Mouse (Mus musculus) intestine, embryonic 14.5 days (tissue): ENCODE results near the gene Npsr1. TPM values are rescaled to one million over a fixed set of nuclear protein-coding genes. Genes with fewer than 3 reads are reported as not detected.

Experiments
- ATAC-seq: fragments of 200-750 bp; cut with Nextera tagmentation; replicated peaks from 2 replicates; pipeline ENCODE4 v1.8.0; 2017; ENCODE audit warnings: low read depth, moderate number of reproducible peaks, moderate TSS enrichment, moderate library complexity; ENCODE audit not compliant: low FRiP score, low TSS enrichment
- DNase-seq: peaks from one replicate; pipeline ENCODE4 v3.0.0-alpha.2; 2018; ENCODE audit warnings: low spot score
- H3K27ac ChIP-seq: fragments of 300-500 bp; sonication (generic); 2 replicates; pipeline ENCODE4 v1.5.1; 2014; ENCODE audit warnings: low read depth, mild to moderate bottlenecking, control low read depth
- H3K27me3 ChIP-seq: fragments of 300-500 bp; sonication (generic); replicated peaks from 2 replicates; pipeline ENCODE4 v1.6.1; 2014; ENCODE audit warnings: low read length, control low read depth; ENCODE audit not compliant: control insufficient read depth, insufficient read depth
- H3K36me3 ChIP-seq: fragments of 300-500 bp; sonication (generic); 2 replicates; pipeline ENCODE4 v1.6.1; 2014; ENCODE audit warnings: low read length, control low read depth; ENCODE audit not compliant: control insufficient read depth, insufficient read depth
- H3K4me1 ChIP-seq: fragments of 300-500 bp; sonication (generic); replicated peaks from 2 replicates; pipeline ENCODE4 v1.6.1; 2014; ENCODE audit warnings: low read length, control low read depth, mixed read lengths; ENCODE audit not compliant: control insufficient read depth, insufficient read depth
- H3K4me2 ChIP-seq: fragments of 300-500 bp; sonication (generic); 2 replicates; pipeline ENCODE4 v1.6.1; 2014; ENCODE audit warnings: low read length
- H3K4me3 ChIP-seq: fragments of 300-500 bp; sonication (generic); 2 replicates; pipeline ENCODE4 v1.5.1; 2014; ENCODE audit warnings: low read depth, low read length, control low read depth, mixed read lengths
- H3K9ac ChIP-seq: fragments of 300-500 bp; sonication (generic); 2 replicates; pipeline ENCODE4 v1.6.1; 2014; ENCODE audit warnings: mild to moderate bottlenecking, low read length
- H3K9me3 ChIP-seq: fragments of 300-500 bp; sonication (generic); 2 replicates; pipeline ENCODE4 v1.6.1; 2016; ENCODE audit warnings: low read length, control low read depth; ENCODE audit not compliant: control insufficient read depth
- WGBS: fragments of 180-500 bp; shearing (Covaris S2); extraction: QIAGEN DNeasy Blood & Tissue Kit; methylation state at CpG from one replicate; pipeline ENCODE4 v1.1.7; 2014; 5-methylcytosine and 5-hydroxymethylcytosine counted together
- polyA plus RNA-seq: library from polyadenylated mRNA; unstranded; fragments of >200 nt; fragmentation: Nextera tagmentation; extraction: Ambion mirVana; gene quantifications from 2 replicates; pipeline ENCODE4 v1.2.1, GENCODE M21; 2014

Npsr1 gene
- polyA plus RNA-seq, 1 experiment from 2014 or later = not detected

- H3K27me3 ChIP-seq = no peaks in the 10 kb centered on the region
- no peak overlapping the region for H3K4me2 ChIP-seq
- no peak overlapping the region for H3K9ac ChIP-seq
- 79% methylated on average over 6 of the region's 6 CpGs for WGBS
- DNase-seq (no peak), ATAC-seq (no peak)
- no peak overlapping the region for H3K27ac ChIP-seq
- no peak overlapping the region for H3K4me3 ChIP-seq
- no peaks in the 10 kb centered on the region for H3K9me3 ChIP-seq
- H3K4me1 ChIP-seq = no peaks in the 10 kb centered on the region
- no peaks in the 10 kb centered on the region for H3K36me3 ChIP-seq
Measured at GRCm38 (mm10) chr9:24302906-24303305, 205.1 kb downstream of the Npsr1 start.

GRCm38 (mm10) chr9:24306990-24307389 lies 209.2 kb downstream of the Npsr1 start:
- 62% methylated on average over 5 of the region's 5 CpGs for WGBS
- Histone ChIP-seq H3K9ac (no peak overlapping the region), H3K4me1 (no peaks in the 10 kb centered on the region), H3K4me2 (no peak overlapping the region), H3K27ac (no peak overlapping the region), H3K36me3 (no peaks in the 10 kb centered on the region), H3K9me3 (no peaks in the 10 kb centered on the region), H3K27me3 (no peaks in the 10 kb centered on the region), H3K4me3 (no peak overlapping the region)
- DNase-seq = no peak
- no peak for ATAC-seq

GRCm38 (mm10) chr9:24307400-24307799 lies 209.6 kb downstream of the Npsr1 start:
- Histone ChIP-seq H3K4me3 (no peak overlapping the region), H3K4me2 (no peak overlapping the region), H3K9ac (no peak overlapping the region), H3K27ac (no peak overlapping the region), H3K4me1 (no peaks in the 10 kb centered on the region), H3K36me3 (no peaks in the 10 kb centered on the region), H3K9me3 (no peaks in the 10 kb centered on the region), H3K27me3 (no peaks in the 10 kb centered on the region)
- 69% methylated on average over 3 of the region's 3 CpGs for WGBS
- DNase-seq (no peak), ATAC-seq (no peak)

- no peak overlapping the region for H3K27ac ChIP-seq
- H3K9ac ChIP-seq = no peak overlapping the region
- no peak for DNase-seq
- no peak overlapping the region for H3K4me2 ChIP-seq
- H3K36me3 ChIP-seq = no peaks in the 10 kb centered on the region
- no peak overlapping the region for H3K4me3 ChIP-seq
- no peak for ATAC-seq
- H3K4me1 ChIP-seq = no peaks in the 10 kb centered on the region
- 86% methylated on average over 2 of the region's 2 CpGs for WGBS
- no peaks in the 10 kb centered on the region for H3K27me3 ChIP-seq
- H3K9me3 ChIP-seq = no peaks in the 10 kb centered on the region
Measured at GRCm38 (mm10) chr9:24315835-24316234, 218.0 kb downstream of the Npsr1 start.

GRCm38 (mm10) chr9:24331661-24332060 lies 233.9 kb downstream of the Npsr1 start:
- Histone ChIP-seq H3K9ac (no peak overlapping the region), H3K36me3 (no peaks in the 10 kb centered on the region), H3K27ac (no peak overlapping the region), H3K4me2 (no peak overlapping the region), H3K27me3 (no peaks in the 10 kb centered on the region), H3K4me1 (no peaks in the 10 kb centered on the region), H3K4me3 (no peak overlapping the region), H3K9me3 (no peaks in the 10 kb centered on the region)
- DNase-seq = no peak
- WGBS = 76% methylated on average over 2 of the region's 2 CpGs
- no peak for ATAC-seq

- H3K4me3 ChIP-seq = no peak overlapping the region
- 60% methylated on average over 3 of the region's 3 CpGs for WGBS
Measured at GRCm38 (mm10) chr9:24341321-24341720, 243.5 kb downstream of the Npsr1 start.

GRCm38 (mm10) chr9:24347011-24347410 lies 249.2 kb downstream of the Npsr1 start:
- no peaks in the 10 kb centered on the region for H3K9me3 ChIP-seq
- no peak for DNase-seq
- H3K4me2 ChIP-seq = no peak overlapping the region
- no peaks in the 10 kb centered on the region for H3K4me1 ChIP-seq
- no peaks in the 10 kb centered on the region for H3K27me3 ChIP-seq
- no peak overlapping the region for H3K4me3 ChIP-seq
- H3K36me3 ChIP-seq = no peaks in the 10 kb centered on the region
- 17% methylated on average over 1 of the region's 1 CpGs for WGBS
- H3K27ac ChIP-seq = no peak overlapping the region
- no peak for ATAC-seq
- H3K9ac ChIP-seq = no peak overlapping the region

More at GRCm38 (mm10) chr9:24341321-24341720, 243.5 kb downstream of the Npsr1 start:
- Histone ChIP-seq H3K4me2 (no peak overlapping the region), H3K27me3 (no peaks in the 10 kb centered on the region), H3K4me1 (no peaks in the 10 kb centered on the region), H3K27ac (no peak overlapping the region), H3K9ac (no peak overlapping the region), H3K9me3 (no peaks in the 10 kb centered on the region), H3K36me3 (no peaks in the 10 kb centered on the region)
- DNase-seq (no peak), ATAC-seq (no peak)

GRCm38 (mm10) chr9:24349510-24349909 lies 251.7 kb downstream of the Npsr1 start:
- Histone ChIP-seq H3K36me3 (no peaks in the 10 kb centered on the region), H3K27me3 (no peaks in the 10 kb centered on the region), H3K4me2 (no peak overlapping the region), H3K4me1 (no peaks in the 10 kb centered on the region), H3K9ac (no peak overlapping the region), H3K4me3 (no peak overlapping the region), H3K9me3 (no peaks in the 10 kb centered on the region), H3K27ac (no peak overlapping the region)
- DNase-seq (no peak), ATAC-seq (no peak)
- WGBS = 79% methylated on average over 2 of the region's 2 CpGs

- H3K4me3 ChIP-seq = no peak overlapping the region
- H3K36me3 ChIP-seq = no peaks in the 10 kb centered on the region
- H3K4me2 ChIP-seq = no peak overlapping the region
- no peak for ATAC-seq
- no peaks in the 10 kb centered on the region for H3K4me1 ChIP-seq
- H3K9me3 ChIP-seq = no peaks in the 10 kb centered on the region
- no peak overlapping the region for H3K27ac ChIP-seq
- DNase-seq = no peak
- 94% methylated on average over 3 of the region's 3 CpGs for WGBS
- no peaks in the 10 kb centered on the region for H3K27me3 ChIP-seq
- H3K9ac ChIP-seq = no peak overlapping the region
Measured at GRCm38 (mm10) chr9:24351402-24351801, 253.6 kb downstream of the Npsr1 start.
